Mouse (Mus musculus): ENCODE measurements at regions not wholly inside any gene's neighbourhood (a gene's known extent, or its start where the extent isn't known, plus 50 kb on each side); places are given as distances from the start of the nearest gene placed in this dataset.

DNA sequence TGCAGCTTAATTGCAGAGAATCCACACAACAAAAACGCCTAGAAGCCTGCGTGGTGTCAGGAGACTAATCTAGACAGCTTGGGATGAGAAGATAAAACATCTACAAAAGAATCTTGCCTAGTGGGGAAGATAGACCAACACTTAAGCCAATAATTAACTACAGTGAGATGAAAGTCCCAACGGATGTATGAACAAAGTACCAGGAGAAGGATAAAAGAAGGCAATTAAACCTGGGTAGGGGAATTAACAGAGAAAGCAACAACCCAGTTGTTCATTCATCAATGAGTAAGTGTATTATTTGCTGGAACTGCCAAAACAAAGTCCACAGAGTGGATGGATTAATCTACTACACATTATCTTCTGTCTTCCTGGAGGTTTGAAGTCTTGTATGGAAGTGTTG, 99.8 kb downstream of the Olfm4 start:
- intact Hi-C loops (cut with DNase I) = no loop called here

DNA sequence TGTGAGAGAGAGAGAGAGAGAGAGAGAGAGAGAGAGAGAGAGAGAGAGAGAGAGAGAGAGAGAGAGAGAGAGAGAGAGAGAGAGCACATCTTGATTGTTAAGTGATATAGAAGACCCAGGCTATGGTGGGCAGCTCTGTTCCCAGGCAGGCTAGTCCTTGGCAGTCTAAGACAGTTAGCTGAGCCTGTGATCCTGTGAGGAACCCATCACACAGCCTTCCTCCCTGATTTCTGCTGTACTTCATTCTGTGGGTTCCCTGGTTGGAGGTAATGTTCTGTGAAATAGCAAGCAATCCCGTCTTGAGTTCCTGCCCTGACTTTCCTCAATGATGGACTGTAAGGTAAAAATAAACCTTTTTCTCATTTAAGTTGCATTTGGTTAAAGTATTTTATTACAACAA, 113.4 kb downstream of the Olfm4 start:
- intact Hi-C loops (cut with DNase I) = no loop called here

DNA sequence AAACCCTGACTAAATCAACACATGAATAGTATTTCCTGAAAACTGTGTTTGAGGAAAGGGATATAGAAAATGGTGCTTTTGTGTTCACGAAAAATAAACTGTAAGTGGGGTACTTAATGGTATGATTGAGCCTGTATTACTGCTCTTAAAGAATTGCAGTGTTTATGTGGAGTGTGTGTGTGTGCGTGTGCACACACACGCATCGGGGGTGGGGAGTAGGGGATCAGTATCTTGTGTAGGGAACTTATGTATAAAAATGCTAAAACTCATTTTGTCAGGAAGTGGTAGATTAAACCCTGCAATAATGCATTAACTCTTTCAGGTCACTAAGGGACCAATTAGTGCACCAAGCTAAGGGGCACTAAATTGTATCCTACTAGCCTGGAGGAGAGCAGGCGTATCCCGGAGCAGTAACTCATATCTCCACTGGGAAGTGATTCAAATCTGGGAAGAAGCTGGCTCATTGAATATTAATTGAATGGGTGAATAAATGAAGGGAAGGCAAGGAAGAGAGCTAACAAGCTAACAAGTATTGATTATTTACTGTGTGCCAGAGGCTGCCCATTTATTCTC, 129.3 kb downstream of the Olfm4 start:
- intact Hi-C loops (cut with DNase I) = no loop called here

DNA sequence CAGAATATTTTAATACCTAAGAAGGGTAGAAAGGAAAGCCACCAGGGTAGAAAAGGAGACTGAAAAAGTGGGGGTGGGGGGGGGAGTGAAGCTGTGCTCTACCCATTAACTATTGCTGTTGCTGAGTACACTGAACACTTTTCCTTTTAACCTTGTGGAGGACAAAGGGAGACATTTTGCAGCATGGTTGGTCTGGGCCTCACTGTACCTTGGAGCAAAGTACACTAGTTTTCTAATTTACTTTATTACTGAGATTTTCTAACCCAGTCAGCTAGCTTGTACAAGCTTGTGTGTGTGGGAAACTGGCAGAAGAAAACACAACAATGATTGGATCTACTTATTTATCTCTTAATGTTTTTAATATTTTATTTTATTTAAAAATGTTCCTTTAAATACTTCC, 130.4 kb downstream of the Olfm4 start:
- intact Hi-C loops (cut with DNase I) = no loop called here

DNA sequence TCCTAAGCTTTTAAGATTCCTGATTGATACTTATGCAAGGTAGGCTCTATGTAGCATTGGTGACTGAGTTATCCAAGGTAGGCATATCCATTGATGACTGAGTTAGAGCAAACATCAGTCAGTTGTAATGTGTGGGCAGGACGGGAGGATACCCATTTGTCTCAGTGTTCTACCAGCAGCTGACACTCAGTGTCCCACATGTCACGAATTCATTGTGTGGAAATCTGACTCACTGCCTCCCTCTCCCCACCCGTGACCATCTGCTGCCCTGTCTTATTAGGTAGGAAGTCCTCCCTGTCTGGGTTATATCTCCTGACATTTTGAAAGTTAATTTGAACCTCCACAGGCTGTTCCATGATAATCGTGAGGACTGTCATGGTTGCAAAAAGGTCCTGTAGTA, 141.3 kb downstream of the Olfm4 start:
- intact Hi-C loops (cut with DNase I) = no loop called here

DNA sequence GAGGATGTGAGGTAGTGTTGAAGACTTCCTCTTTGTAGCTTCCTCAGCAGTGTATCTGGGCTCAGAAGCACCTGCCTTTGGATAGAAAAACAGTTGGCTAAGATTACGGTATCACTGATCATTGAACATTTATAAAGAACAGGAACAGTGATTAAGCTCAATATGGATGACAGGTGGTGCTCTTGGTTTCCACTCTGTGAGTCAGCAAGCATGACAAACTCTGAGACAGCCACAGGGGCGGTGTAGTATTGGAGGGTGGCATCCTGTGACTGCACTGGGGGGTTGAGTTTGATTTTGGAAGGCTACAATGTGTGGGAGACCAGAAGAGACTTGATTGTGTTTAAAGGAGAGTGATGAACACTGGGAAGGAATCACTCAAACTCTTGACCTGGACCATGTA, 144.3 kb downstream of the Olfm4 start:
- intact Hi-C loops (cut with DNase I) = no loop called here

DNA sequence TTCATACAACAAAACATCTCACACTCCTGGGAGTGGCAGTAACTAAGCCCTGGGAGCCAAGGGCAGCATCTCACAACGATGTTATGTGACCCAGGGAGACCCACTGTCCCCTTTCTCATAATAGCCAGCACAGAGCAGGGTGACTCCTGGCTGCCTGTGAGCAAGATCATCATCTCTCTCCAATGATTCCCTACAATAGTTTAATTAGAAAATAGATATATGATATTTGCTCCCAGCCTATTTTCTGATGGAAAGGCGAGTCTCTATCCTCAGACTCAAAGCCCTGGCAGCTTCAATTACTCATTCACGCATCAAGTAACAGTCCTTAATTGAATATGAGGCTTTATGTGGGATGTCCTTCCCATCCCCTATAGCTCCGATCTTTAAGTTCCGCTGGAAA, 153.7 kb downstream of the Olfm4 start:
- intact Hi-C loops (cut with DNase I) = no loop called here

DNA sequence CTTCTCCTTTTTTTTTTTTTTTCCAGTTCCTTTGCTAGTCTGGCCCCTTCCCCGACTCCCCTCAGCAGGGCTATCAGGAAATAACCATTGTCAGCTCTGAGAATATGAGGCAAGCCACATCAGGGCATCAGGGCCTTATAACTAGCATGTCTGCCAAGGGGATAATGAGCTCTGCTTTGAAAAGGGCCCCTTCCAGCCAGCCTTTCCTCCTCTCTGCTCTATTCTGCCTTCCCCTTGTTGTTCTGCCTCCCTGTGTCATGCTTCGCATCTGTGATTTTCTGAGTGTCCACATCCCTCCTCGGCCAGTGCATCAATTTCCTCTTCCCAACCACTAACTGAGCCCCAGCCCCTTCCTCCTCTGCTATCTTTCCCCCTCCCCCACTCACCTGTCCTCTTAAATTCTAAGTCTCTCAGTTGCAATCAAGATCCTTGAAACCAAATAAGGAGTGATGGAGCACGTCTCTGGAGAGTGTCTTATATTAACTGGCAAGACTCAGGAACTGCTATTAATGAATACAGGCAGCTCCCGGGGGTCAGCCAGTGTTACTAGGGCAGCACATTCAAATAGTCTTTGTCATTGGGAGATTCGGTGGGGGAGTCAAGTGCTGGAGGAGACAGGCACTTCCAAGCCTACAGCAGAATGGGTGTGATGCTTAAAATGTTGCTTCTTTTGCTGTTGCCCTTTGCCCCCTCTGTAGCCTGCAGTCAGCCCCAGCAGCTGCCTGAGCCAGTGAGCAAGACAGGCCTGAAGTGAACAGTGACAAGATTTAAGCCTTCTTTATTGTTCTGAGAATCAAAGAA, 155.3 kb downstream of the Olfm4 start:
- intact Hi-C loops (cut with DNase I) = no loop called here

DNA sequence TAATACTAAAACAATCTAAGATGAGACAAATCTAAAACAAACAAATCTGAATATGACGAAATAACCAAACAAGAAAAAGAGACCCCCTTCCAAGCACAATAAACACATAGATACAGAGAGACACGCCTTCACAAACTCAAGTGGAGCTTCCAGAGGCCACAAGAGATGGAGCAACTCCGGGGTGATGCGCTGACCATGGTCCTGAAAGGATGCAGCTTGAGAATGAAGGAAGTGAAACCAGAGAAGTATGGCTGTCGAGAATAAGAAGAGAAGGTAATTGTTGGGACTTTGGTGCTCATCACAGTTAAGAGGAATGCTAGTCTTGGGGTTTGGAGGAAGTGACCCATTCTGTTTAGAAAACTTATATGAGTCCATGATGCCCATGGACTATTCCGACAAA, 173.1 kb downstream of the Olfm4 start:
- intact Hi-C loops (cut with DNase I) = no loop called here

DNA sequence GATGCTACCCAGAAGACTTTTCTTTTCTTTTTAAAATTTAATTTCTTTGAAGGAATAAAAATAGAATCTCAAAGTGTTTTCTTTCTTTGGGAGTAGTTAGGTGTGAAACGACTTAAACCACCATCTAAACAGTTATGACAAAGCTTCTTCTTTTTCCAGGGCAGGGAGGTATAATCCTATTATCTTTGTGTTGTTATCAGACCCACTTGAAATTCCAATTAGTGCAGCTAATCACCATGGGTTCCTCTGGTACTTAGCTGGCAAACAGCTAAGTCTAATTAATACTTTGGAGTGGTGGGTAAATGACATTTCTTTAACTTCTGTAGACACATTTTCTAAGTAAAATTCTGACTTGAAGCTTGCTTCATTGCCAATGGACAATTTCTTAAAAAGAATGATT, 185.3 kb downstream of the Olfm4 start:
- intact Hi-C loops (cut with DNase I) = no loop called here

DNA sequence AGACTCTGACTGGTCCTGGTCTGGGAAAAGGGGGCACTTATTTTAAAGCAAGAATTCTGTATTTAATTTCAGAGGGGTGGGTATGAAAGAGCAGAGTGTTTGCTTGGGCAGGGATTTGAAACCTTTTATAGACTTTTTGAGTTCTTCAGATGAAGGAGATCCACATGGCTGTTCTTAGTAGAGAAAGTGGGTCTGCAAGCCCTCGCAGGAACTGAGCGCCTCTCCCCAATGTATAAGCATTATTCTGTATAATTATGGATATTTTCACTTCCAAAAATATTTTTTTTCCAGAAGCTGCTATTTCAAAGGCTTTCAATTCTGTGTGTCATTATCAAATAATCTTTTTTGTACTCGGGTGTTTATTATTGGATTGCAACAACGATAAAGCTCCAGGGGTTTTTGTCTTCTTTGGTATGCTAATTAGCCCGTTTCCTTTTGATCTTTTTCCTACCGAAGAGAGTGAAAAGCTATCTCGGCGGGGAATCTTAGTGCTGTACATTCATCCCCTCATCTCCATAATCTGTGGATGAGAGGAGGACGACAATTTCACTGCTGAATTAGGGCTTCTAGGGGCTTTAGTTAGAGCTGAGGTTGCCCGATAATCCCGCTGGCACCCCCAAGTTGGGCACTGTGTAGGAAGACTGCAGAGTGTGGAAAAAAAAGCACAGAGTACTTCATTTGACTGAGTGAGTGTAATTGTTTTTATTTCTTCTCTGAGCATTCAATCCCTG, 186.7 kb downstream of the Olfm4 start:
- intact Hi-C loops (cut with DNase I) = no loop called here

DNA sequence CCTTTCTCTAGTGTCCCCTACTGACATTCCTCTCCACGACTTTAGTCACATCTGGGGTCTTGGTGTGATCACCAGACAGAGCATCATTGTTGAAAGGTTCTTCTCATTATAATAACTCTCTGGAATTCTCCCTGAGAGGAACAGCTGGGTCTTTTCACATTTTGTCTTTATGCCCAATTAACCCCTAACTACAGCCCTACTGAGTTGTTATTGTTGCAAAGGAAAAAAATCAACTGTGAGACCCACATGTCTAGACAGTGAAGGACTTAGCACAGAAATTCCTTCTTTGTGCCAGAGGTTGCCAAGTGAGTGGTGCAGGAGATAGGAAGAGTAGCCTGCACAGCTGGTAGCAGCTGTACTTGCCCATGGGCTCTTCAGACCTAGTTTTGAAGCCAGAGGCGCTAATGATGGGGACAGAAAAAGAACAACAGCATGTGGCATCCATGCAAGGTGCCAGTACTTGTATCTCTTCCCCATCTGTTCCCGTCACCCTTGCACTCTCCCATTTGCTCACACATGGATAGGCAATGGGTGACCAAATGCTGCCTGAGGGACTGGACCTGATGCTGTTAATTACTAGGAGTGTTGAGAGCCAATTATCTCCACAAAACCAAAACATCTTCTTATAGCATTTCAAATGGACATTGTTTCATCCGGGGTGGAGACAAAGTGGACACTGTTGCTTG, 189.1 kb downstream of the Olfm4 start:
- intact Hi-C loops (cut with DNase I) = no loop called here

DNA sequence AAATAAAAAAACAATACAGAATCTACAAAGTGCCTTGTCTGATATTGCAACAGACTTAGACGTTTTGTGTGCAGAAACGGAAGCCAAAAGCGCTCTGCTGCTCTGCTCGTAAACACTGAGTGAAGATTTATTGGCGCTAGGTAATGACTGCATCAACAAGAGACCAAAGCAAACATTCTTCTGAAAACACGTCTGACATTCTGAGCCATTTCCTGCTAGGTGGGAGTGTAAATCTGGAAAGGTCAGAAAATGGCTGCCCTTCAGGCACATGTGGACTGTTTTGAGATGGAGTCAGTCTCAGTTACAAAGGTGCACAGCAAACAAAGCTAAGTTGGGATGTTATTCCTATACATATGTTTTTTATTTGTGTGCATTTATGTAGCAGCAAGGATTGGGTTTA, 192.6 kb downstream of the Olfm4 start:
- intact Hi-C loops (cut with DNase I) = no loop called here

DNA sequence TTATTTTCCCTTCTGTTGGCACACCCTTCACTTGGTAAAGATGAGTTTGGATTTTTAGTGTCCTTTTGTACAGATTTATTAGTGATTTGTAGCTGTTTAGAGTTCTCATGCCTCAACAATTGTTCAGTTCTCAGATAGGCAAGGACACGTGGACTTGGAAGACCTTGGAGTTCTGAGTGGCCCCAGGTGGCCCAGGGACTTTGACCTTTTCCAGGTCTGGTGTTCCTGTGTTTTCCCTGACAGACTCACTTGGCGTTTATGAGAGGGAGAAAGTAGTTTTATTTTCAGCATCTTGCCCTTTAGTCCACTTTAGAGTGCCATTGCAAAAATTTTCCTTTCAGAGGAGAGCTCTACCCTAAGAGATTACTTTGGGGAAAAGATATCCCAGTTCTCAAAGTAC, 211.2 kb downstream of the Olfm4 start:
- intact Hi-C loops (cut with DNase I) = no loop called here

DNA sequence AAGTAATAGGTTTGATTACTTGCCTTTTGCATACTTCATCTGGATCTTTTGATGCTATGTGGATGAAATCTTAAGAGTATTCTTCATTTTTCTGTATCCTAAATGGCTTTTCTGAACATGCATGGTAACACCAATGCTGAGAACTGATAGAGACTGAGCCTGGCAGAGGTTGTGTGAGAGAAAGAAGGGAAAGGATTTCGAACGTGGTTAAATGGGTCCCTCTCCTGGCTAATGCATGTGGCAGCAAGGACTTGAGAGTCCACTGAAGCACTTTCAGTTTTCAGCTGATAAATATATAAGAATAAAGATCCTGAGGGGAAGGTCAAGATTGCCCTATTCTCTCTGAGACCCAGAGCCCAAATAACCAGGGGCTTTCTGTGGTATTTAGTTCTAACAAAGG, 229.0 kb downstream of the Olfm4 start:
- intact Hi-C loops (cut with DNase I) = no loop called here

DNA sequence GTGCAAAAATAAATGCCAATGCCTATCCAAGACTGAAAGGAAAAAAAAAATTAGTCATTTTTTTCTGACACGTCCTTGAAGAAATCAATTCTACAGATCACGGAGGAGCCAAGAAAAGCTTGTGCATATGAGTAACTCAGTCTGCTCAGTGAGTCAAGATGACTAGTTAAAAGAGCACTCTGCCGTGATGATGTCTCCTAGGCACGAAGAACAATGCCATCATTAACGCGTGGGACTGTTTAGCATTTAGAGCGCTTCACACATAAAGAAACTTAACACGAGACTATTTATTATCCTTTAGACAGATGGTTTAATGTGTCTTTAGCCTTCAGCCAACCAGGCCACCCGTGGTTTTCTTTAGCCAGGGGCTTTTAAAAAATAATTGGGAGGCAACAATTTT, 229.8 kb downstream of the Olfm4 start:
- intact Hi-C loops (cut with DNase I) = no loop called here

DNA sequence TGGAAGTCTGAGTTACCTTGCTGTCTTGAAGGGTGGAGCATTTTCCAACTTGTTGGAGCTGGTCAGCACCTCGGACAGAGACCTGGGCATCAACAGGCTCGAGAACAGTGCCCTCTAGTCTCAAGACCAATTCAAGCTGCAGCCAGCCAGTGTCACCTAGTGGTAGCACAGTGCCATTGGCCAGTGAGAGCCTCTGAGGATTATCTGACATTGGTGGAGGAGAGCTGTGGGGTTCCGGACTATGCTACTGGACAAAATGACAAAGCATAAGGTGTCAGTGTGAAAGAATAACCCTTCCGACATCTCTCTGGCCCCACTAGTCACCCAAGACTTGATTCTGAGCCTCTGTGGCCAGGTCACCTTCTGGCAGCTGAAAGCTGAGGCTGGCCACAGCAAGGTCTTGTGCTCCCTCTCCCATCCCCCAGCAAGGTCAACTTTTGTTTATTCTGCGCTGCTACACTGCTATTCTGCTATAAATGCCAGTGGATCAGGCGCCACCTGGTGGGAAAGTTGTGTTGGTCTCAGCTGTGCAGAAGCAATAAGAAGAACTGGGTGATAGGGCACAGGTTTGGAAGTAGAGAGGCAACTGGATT, 232.2 kb downstream of the Olfm4 start:
- intact Hi-C loops (cut with DNase I) = no loop called here

DNA sequence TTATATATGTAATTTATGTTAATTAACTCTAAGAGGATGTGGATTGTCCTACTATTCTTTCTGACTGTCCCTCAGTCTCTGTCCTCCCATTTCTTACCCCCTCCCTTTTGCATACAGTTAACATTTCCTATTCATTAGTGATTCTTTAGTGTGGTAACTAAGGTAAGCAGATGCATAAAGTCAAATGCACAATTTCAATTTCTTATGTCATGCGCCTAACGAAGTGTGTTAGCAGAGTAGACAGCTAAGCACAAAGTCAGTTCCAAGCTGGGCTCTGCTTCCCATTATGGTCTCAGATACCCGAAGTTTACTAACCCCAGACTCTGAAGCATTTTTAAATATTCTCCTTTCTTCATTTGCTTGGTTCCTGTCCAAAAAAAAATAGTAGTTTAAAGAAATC, 248.2 kb downstream of the Olfm4 start:
- intact Hi-C loops (cut with DNase I) = no loop called here

DNA sequence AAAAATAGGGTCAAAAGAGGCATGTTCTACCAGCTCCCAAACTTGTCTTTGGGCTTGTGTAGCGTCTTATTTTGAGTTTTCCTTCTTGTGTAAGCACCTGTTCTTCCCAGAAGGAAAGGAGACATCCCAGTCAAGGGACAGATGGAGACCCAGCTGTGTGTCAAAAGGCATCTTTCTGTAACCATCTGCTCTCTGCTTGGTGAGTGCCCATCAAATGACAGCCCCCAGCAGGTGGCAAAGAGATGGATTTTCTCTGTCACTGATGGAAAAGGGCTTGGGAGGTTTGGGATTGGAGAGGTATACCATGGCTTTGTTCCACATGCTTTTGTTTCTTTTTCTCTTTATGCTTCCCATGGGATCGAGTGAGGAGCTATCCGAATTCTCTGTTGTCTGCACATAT, 249.1 kb downstream of the Olfm4 start:
- intact Hi-C loops (cut with DNase I) = no loop called here

DNA sequence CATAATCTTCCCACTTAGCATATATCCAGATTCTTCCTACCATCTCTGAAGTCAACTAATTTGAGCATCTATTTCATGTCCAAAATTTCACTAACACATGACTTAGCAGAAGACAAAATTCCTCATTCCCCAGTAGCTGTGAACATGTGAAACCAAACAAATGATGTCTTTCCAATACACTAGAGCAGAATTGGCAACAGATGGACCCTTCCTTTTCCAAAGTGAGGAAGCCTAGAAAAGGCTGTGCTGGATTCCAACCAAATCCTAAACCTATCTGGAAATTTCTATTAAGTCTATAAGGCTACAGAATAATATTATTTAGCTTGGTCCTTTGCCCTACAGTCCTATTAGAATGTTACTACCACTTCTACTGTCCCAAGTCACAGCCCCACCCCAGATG, 253.3 kb downstream of the Olfm4 start:
- intact Hi-C loops (cut with DNase I) = no loop called here

DNA sequence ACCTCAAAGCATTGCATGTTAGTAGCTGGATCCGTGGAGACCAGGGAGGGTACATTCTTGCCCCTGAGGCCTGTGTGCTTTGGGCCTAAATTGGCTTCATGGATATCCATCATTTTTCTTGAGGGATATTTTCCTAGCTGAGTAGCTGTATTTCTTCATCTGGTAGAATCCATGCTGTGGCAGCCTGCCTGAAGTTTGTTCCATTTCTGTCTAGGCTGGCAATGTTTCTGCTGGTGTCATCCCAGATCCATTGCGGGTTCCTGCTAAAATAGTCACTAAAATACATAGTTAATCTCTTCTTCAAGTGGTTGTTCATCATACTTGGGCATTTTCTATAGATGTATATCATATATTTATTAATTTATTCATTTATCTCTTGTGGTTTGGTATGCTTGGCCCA, 253.7 kb downstream of the Olfm4 start:
- intact Hi-C loops (cut with DNase I) = no loop called here
